Mouse (Mus musculus): Measurements from ENCODE around the gene Olfr809. TPM values are rescaled to one million over a fixed set of nuclear protein-coding genes. Genes with fewer than 3 reads are reported as not detected.

The Olfr809 gene
- polyA plus RNA-seq (2012; rRNA removed): not detected in 2 replicates

GRCm38 (mm10) chr10:129774338-129774737 is at the start of gene Olfr809:
Gene Olfr809 (plus strand): TSS chr10:129774638.
- no peak for DNase-seq (ENCODE audit: low read depth)

- no peak for DNase-seq (ENCODE audit: low read depth)
These were observed 45.2 kb upstream of the Olfr809 start, which contains the start of gene Olfr805 for GRCm38 (mm10) chr10:129729275-129729674. Gene Olfr805 (minus strand): TSS chr10:129729375.

- no peak for DNase-seq (ENCODE audit: low read depth)
These were observed 32.6 kb upstream of the Olfr809 start, which contains the start of gene Olfr806 for GRCm38 (mm10) chr10:129741821-129742220. Gene Olfr806 (minus strand): TSS chr10:129741921.

GRCm38 (mm10) chr10:129757693-129758092 is 16.7 kb upstream of the Olfr809 start, which contains the start of gene Olfr807:
Gene Olfr807 (minus strand): TSS chr10:129757793.
- DNase-seq (ENCODE audit: low read depth): no peak

GRCm38 (mm10) chr10:129765182-129765581 is 9.3 kb upstream of the Olfr809 start, which contains the start of gene Olfr808:
Gene Olfr808 (plus strand): TSS chr10:129765482.
- no peak for DNase-seq (ENCODE audit: low read depth)

GRCm38 (mm10) chr10:129778123-129778522 is 3.7 kb downstream of the Olfr809 start:
- DNase-seq (ENCODE audit: low read depth): no peak

GRCm38 (mm10) chr10:129794817-129795216 is 20.4 kb downstream of the Olfr809 start, which contains the start of gene Olfr810:
Gene Olfr810 (minus strand): TSS chr10:129794917.
- no peak for DNase-seq (ENCODE audit: low read depth)

- DNase-seq (ENCODE audit: low read depth): no peak
These were observed 29.9 kb downstream of the Olfr809 start, which contains the start of gene Olfr811 for GRCm38 (mm10) chr10:129804296-129804695. Gene Olfr811 (minus strand): TSS chr10:129804396.

Other genes with a start within 250 kb of the Olfr809 start
- not detected in 2 replicates for gene Olfr792, start 235.5 kb upstream of the Olfr809 start, polyA plus RNA-seq (2012; rRNA removed)
- not detected in 2 replicates for gene Olfr794, start 207.0 kb upstream of the Olfr809 start, polyA plus RNA-seq (2012; rRNA removed)
- not detected in 2 replicates for gene Olfr796, start 162.1 kb upstream of the Olfr809 start, polyA plus RNA-seq (2012; rRNA removed)
- gene Olfr798, start 146.7 kb upstream of the Olfr809 start, polyA plus RNA-seq (2012; rRNA removed): not detected in 2 replicates
- not detected in 2 replicates for gene Olfr799, start 137.2 kb upstream of the Olfr809 start, polyA plus RNA-seq (2012; rRNA removed)
- not detected in 2 replicates for gene Olfr800, start 116.9 kb upstream of the Olfr809 start, polyA plus RNA-seq (2012; rRNA removed)
- gene Olfr801, start 100.8 kb upstream of the Olfr809 start, polyA plus RNA-seq (2012; rRNA removed): not detected in 2 replicates
- not detected in 2 replicates for gene Olfr802, start 86.5 kb upstream of the Olfr809 start, polyA plus RNA-seq (2012; rRNA removed)
- not detected in 2 replicates for gene Olfr803, start 80.4 kb upstream of the Olfr809 start, polyA plus RNA-seq (2012; rRNA removed)
- not detected in 2 replicates for gene Olfr804, start 71.4 kb upstream of the Olfr809 start, polyA plus RNA-seq (2012; rRNA removed)
- gene Olfr805, start 45.3 kb upstream of the Olfr809 start, polyA plus RNA-seq (2012; rRNA removed): not detected in 2 replicates
- gene Olfr806, start 32.7 kb upstream of the Olfr809 start, polyA plus RNA-seq (2012; rRNA removed): not detected in 2 replicates
- not detected in 2 replicates for gene Olfr807, start 16.8 kb upstream of the Olfr809 start, polyA plus RNA-seq (2012; rRNA removed)
- gene Olfr808, start 9.2 kb upstream of the Olfr809 start, polyA plus RNA-seq (2012; rRNA removed): not detected in 2 replicates
- not detected in 2 replicates for gene Olfr810, start 20.3 kb downstream of the Olfr809 start, polyA plus RNA-seq (2012; rRNA removed)
- not detected in 2 replicates for gene Olfr811, start 29.8 kb downstream of the Olfr809 start, polyA plus RNA-seq (2012; rRNA removed)
- not detected in 2 replicates for gene Olfr812, start 71.5 kb downstream of the Olfr809 start, polyA plus RNA-seq (2012; rRNA removed)
- gene Olfr813, start 80.7 kb downstream of the Olfr809 start, polyA plus RNA-seq (2012; rRNA removed): not detected in 2 replicates
- not detected in 2 replicates for gene Olfr814, start 105.2 kb downstream of the Olfr809 start, polyA plus RNA-seq (2012; rRNA removed)
- not detected in 2 replicates for gene Olfr815, start 131.2 kb downstream of the Olfr809 start, polyA plus RNA-seq (2012; rRNA removed)
- gene Olfr816, start 141.0 kb downstream of the Olfr809 start, polyA plus RNA-seq (2012; rRNA removed): not detected in 2 replicates
- gene Olfr818, start 174.5 kb downstream of the Olfr809 start, polyA plus RNA-seq (2012; rRNA removed): not detected in 2 replicates
- not detected in 2 replicates for gene Olfr819, start 192.6 kb downstream of the Olfr809 start, polyA plus RNA-seq (2012; rRNA removed)
- gene Olfr247, start 201.5 kb downstream of the Olfr809 start, polyA plus RNA-seq (2012; rRNA removed): not detected in 2 replicates
- gene Gm10310, start 210.4 kb downstream of the Olfr809 start, polyA plus RNA-seq (2012; rRNA removed): not detected in 2 replicates
- not detected in 2 replicates for gene Olfr820, start 238.0 kb downstream of the Olfr809 start, polyA plus RNA-seq (2012; rRNA removed)

Data from gonadal fat pad, adult 2 months (tissue).